Mouse (Mus musculus): ENCODE measurements at regions not wholly inside any gene's neighbourhood (a gene's known extent, or its start where the extent isn't known, plus 50 kb on each side); places are given as distances from the start of the nearest gene placed in this dataset.

GRCm38 (mm10) chr13:69417855-69418478 is 115.6 kb upstream of the Nsun2 start:
- WGBS: 43% methylated on average over 13 of the region's 14 CpGs
- H3K27me3 ChIP-seq (ENCODE audit: insufficient read depth, low read length): no peaks in the 10 kb centered on the region
- no peak overlapping the region for H3K9ac ChIP-seq (replicated peaks; ENCODE audit: low read length)
- H3K36me3 ChIP-seq (ENCODE audit: insufficient read depth, low read length): no peaks in the 10 kb centered on the region
- no peak overlapping the region for H3K27ac ChIP-seq (ENCODE audit: low read length)
- peak overlapping the region; percentile 19; the same call in 1 of the 2 replicates for H3K4me2 ChIP-seq (replicated peaks; ENCODE audit: low read depth, low read length)
- H3K9me3 ChIP-seq (ENCODE audit: low read length): peaks cover 8% of the 10 kb centered on the region; the same call in 1 of the 2 replicates
- no peak overlapping the region for H3K4me3 ChIP-seq (ENCODE audit: low read length)
- ATAC-seq (ENCODE audit: low FRiP score, low TSS enrichment): peak; percentile 63; the same call in 1 of the 2 replicates
- H3K4me1 ChIP-seq (ENCODE audit: insufficient read depth, low read length): peaks cover 16% of the 10 kb centered on the region

- Histone ChIP-seq H3K27ac (ENCODE audit: low read length) (no peak overlapping the region), H3K9me3 (ENCODE audit: low read length) (peaks cover 8% of the 10 kb centered on the region; the same call in 1 of the 2 replicates), H3K27me3 (ENCODE audit: insufficient read depth, low read length) (no peaks in the 10 kb centered on the region), H3K36me3 (ENCODE audit: insufficient read depth, low read length) (no peaks in the 10 kb centered on the region), H3K9ac (replicated peaks; ENCODE audit: low read length) (no peak overlapping the region), H3K4me1 (ENCODE audit: insufficient read depth, low read length) (peaks cover 14% of the 10 kb centered on the region), H3K4me2 (replicated peaks; ENCODE audit: low read depth, low read length) (no peak overlapping the region), H3K4me3 (ENCODE audit: low read length) (no peak overlapping the region)
- no peak for ATAC-seq (ENCODE audit: low FRiP score, low TSS enrichment)
- 90% methylated on average over 8 of the region's 8 CpGs for WGBS
Measured at GRCm38 (mm10) chr13:69420166-69420565, 113.4 kb upstream of the Nsun2 start.

GRCm38 (mm10) chr13:69421966-69422365 is 111.6 kb upstream of the Nsun2 start:
- H3K4me1 ChIP-seq (ENCODE audit: insufficient read depth, low read length): peaks cover 12% of the 10 kb centered on the region
- H3K9me3 ChIP-seq (ENCODE audit: low read length): peaks cover 8% of the 10 kb centered on the region; the same call in 1 of the 2 replicates
- H3K27me3 ChIP-seq (ENCODE audit: insufficient read depth, low read length): no peaks in the 10 kb centered on the region
- no peak overlapping the region for H3K9ac ChIP-seq (replicated peaks; ENCODE audit: low read length)
- no peak overlapping the region for H3K27ac ChIP-seq (ENCODE audit: low read length)
- no peak overlapping the region for H3K4me2 ChIP-seq (replicated peaks; ENCODE audit: low read depth, low read length)
- H3K36me3 ChIP-seq (ENCODE audit: insufficient read depth, low read length): no peaks in the 10 kb centered on the region
- ATAC-seq (ENCODE audit: low FRiP score, low TSS enrichment): no peak
- no peak overlapping the region for H3K4me3 ChIP-seq (ENCODE audit: low read length)

GRCm38 (mm10) chr13:69426117-69426516 is 107.4 kb upstream of the Nsun2 start:
- WGBS: 24% methylated on average over 6 of the region's 6 CpGs

GRCm38 (mm10) chr13:69429596-69429995 is 104.0 kb upstream of the Nsun2 start:
- Histone ChIP-seq H3K27me3 (ENCODE audit: insufficient read depth, low read length) (no peaks in the 10 kb centered on the region), H3K4me3 (ENCODE audit: low read length) (no peak overlapping the region), H3K4me2 (replicated peaks; ENCODE audit: low read depth, low read length) (no peak overlapping the region), H3K27ac (ENCODE audit: low read length) (peak overlapping the region; percentile 12), H3K4me1 (ENCODE audit: insufficient read depth, low read length) (peaks cover 21% of the 10 kb centered on the region), H3K36me3 (ENCODE audit: insufficient read depth, low read length) (no peaks in the 10 kb centered on the region), H3K9ac (replicated peaks; ENCODE audit: low read length) (no peak overlapping the region), H3K9me3 (ENCODE audit: low read length) (no peaks in the 10 kb centered on the region)
- 12% methylated on average over 5 of the region's 5 CpGs for WGBS
- peak; percentile 90 for ATAC-seq (ENCODE audit: low FRiP score, low TSS enrichment)

More at GRCm38 (mm10) chr13:69426117-69426516, 107.4 kb upstream of the Nsun2 start:
- Histone ChIP-seq H3K27me3 (ENCODE audit: insufficient read depth, low read length) (no peaks in the 10 kb centered on the region), H3K4me2 (replicated peaks; ENCODE audit: low read depth, low read length) (no peak overlapping the region), H3K4me3 (ENCODE audit: low read length) (no peak overlapping the region), H3K4me1 (ENCODE audit: insufficient read depth, low read length) (peaks cover 17% of the 10 kb centered on the region), H3K9ac (replicated peaks; ENCODE audit: low read length) (no peak overlapping the region), H3K9me3 (ENCODE audit: low read length) (no peaks in the 10 kb centered on the region), H3K36me3 (ENCODE audit: insufficient read depth, low read length) (no peaks in the 10 kb centered on the region), H3K27ac (ENCODE audit: low read length) (no peak overlapping the region)
- no peak for ATAC-seq (ENCODE audit: low FRiP score, low TSS enrichment)

- WGBS: 38% methylated on average over 8 of the region's 8 CpGs
- peak; percentile 43; the same call in 1 of the 2 replicates for ATAC-seq (ENCODE audit: low FRiP score, low TSS enrichment)
- Histone ChIP-seq H3K9me3 (ENCODE audit: low read length) (no peaks in the 10 kb centered on the region), H3K9ac (replicated peaks; ENCODE audit: low read length) (no peak overlapping the region), H3K27ac (ENCODE audit: low read length) (peak overlapping the region; percentile 71; the same call in 1 of the 2 replicates), H3K4me3 (ENCODE audit: low read length) (no peak overlapping the region), H3K27me3 (ENCODE audit: insufficient read depth, low read length) (no peaks in the 10 kb centered on the region), H3K4me2 (replicated peaks; ENCODE audit: low read depth, low read length) (no peak overlapping the region), H3K4me1 (ENCODE audit: insufficient read depth, low read length) (peaks cover 20% of the 10 kb centered on the region), H3K36me3 (ENCODE audit: insufficient read depth, low read length) (no peaks in the 10 kb centered on the region)
Measured at GRCm38 (mm10) chr13:69433461-69434323, 99.9 kb upstream of the Nsun2 start.

GRCm38 (mm10) chr13:69439486-69439885 is 94.1 kb upstream of the Nsun2 start:
- H3K9ac ChIP-seq (replicated peaks; ENCODE audit: low read length): no peak overlapping the region
- no peak overlapping the region for H3K27ac ChIP-seq (ENCODE audit: low read length)
- no peaks in the 10 kb centered on the region for H3K27me3 ChIP-seq (ENCODE audit: insufficient read depth, low read length)
- 0 out of 2 replicates have a peak, but pooled peaks cover 3% of the 10 kb centered on the region for H3K4me1 ChIP-seq (ENCODE audit: insufficient read depth, low read length)
- no peak overlapping the region for H3K4me3 ChIP-seq (ENCODE audit: low read length)
- H3K4me2 ChIP-seq (replicated peaks; ENCODE audit: low read depth, low read length): no peak overlapping the region
- no peaks in the 10 kb centered on the region for H3K9me3 ChIP-seq (ENCODE audit: low read length)
- WGBS: 86% methylated on average over 9 of the region's 9 CpGs
- ATAC-seq (ENCODE audit: low FRiP score, low TSS enrichment): no peak
- no peaks in the 10 kb centered on the region for H3K36me3 ChIP-seq (ENCODE audit: insufficient read depth, low read length)

- no peak for ATAC-seq (ENCODE audit: low FRiP score, low TSS enrichment)
- Histone ChIP-seq H3K4me3 (ENCODE audit: low read length) (no peak overlapping the region), H3K36me3 (ENCODE audit: insufficient read depth, low read length) (no peaks in the 10 kb centered on the region), H3K9ac (replicated peaks; ENCODE audit: low read length) (no peak overlapping the region), H3K27me3 (ENCODE audit: insufficient read depth, low read length) (no peaks in the 10 kb centered on the region), H3K27ac (ENCODE audit: low read length) (no peak overlapping the region), H3K4me2 (replicated peaks; ENCODE audit: low read depth, low read length) (no peak overlapping the region), H3K9me3 (ENCODE audit: low read length) (no peaks in the 10 kb centered on the region), H3K4me1 (ENCODE audit: insufficient read depth, low read length) (no peaks in the 10 kb centered on the region)
- WGBS: 66% methylated on average over 1 of the region's 1 CpGs
Measured at GRCm38 (mm10) chr13:69441798-69442197, 91.7 kb upstream of the Nsun2 start.

- Histone ChIP-seq H3K27me3 (ENCODE audit: insufficient read depth, low read length) (no peaks in the 10 kb centered on the region), H3K4me3 (ENCODE audit: low read length) (no peak overlapping the region), H3K27ac (ENCODE audit: low read length) (no peak overlapping the region), H3K36me3 (ENCODE audit: insufficient read depth, low read length) (no peaks in the 10 kb centered on the region), H3K9me3 (ENCODE audit: low read length) (no peaks in the 10 kb centered on the region), H3K4me1 (ENCODE audit: insufficient read depth, low read length) (no peaks in the 10 kb centered on the region), H3K4me2 (replicated peaks; ENCODE audit: low read depth, low read length) (no peak overlapping the region), H3K9ac (replicated peaks; ENCODE audit: low read length) (no peak overlapping the region)
- no peak for ATAC-seq (ENCODE audit: low FRiP score, low TSS enrichment)
- 66% methylated on average over 4 of the region's 4 CpGs for WGBS
Measured at GRCm38 (mm10) chr13:69445611-69446010, 87.9 kb upstream of the Nsun2 start.

All from kidney, embryonic 16.5 days (tissue).